Mouse (Mus musculus) heart, postnatal 0 days (tissue): ENCODE measurements around the gene Aloxe3. TPM values are rescaled to one million over a fixed set of nuclear protein-coding genes. Genes with fewer than 3 reads are reported as not detected.

ENCODE experiments used
- ATAC-seq: fragments of 200-750 bp; cut with Nextera tagmentation; 2 replicates; pipeline ENCODE4 v1.8.0; 2017; ENCODE audit warnings: low read depth, moderate number of reproducible peaks, moderate library complexity; ENCODE audit not compliant: insufficient read depth
- DNase-seq: peaks from one replicate; pipeline ENCODE4 v3.0.0-alpha.2; 2016; ENCODE audit warnings: low spot score
- H3K27ac ChIP-seq: fragments of 300-500 bp; sonication (generic); 2 replicates; pipeline ENCODE4 v1.5.1; 2014; ENCODE audit warnings: low read depth, mild to moderate bottlenecking
- H3K27me3 ChIP-seq: fragments of 300-500 bp; sonication (generic); 2 replicates; pipeline ENCODE4 v1.6.1; 2014; ENCODE audit warnings: low read length, mixed read lengths; ENCODE audit not compliant: control insufficient read depth, insufficient read depth
- H3K36me3 ChIP-seq: fragments of 300-500 bp; sonication (generic); replicated peaks from 2 replicates; pipeline ENCODE4 v1.6.1; 2014; ENCODE audit warnings: low read length, mixed read lengths; ENCODE audit not compliant: control insufficient read depth, insufficient read depth
- H3K4me1 ChIP-seq: fragments of 300-500 bp; sonication (generic); 2 replicates; pipeline ENCODE4 v1.6.1; 2014; ENCODE audit warnings: antibody characterized with exemption; ENCODE audit not compliant: control insufficient read depth, insufficient read depth
- H3K4me2 ChIP-seq: fragments of 300-500 bp; sonication (generic); 2 replicates; pipeline ENCODE4 v1.6.1; 2014; ENCODE audit warnings: low read depth, mild to moderate bottlenecking, low read length, moderate library complexity
- H3K4me3 ChIP-seq: fragments of 300-500 bp; sonication (generic); 2 replicates; pipeline ENCODE4 v1.5.1; 2014; ENCODE audit warnings: low read depth, low read length
- H3K9ac ChIP-seq: fragments of 300-500 bp; sonication (generic); replicated peaks from 2 replicates; pipeline ENCODE4 v1.6.1; 2014; ENCODE audit warnings: low read depth, low read length, mixed read lengths
- H3K9me3 ChIP-seq: fragments of 300-500 bp; sonication (generic); replicated peaks from 2 replicates; pipeline ENCODE4 v1.6.1; 2016; ENCODE audit warnings: low read length; ENCODE audit not compliant: control insufficient read depth
- CTCF ChIP-seq: IDR thresholded peaks from 2 replicates; pipeline ENCODE4 v1.5.1; 2016; ENCODE audit warnings: antibody characterized with exemption, control low read depth, low read depth
- EP300 ChIP-seq: IDR thresholded peaks from 2 replicates; pipeline ENCODE4 v1.6.1; 2016; ENCODE audit warnings: antibody characterized with exemption, low read depth
- WGBS: fragments of 180-500 bp; shearing (Covaris S2); extraction: QIAGEN DNeasy Blood & Tissue Kit; methylation state at CpG from one replicate; pipeline ENCODE4 v1.1.7; 2014; 5-methylcytosine and 5-hydroxymethylcytosine counted together
- polyA plus RNA-seq: library from polyadenylated mRNA; unstranded; fragments of >200 nt; fragmentation: Nextera tagmentation; extraction: Ambion mirVana; gene quantifications from 2 replicates; pipeline ENCODE4 v1.2.1, GENCODE M21; 2015
- total RNA-seq: library from RNA; depleted of rRNA; stranded (reverse); fragments of >200 nt; gene quantifications from 2 replicates; pipeline ENCODE4 v1.2.3, GENCODE M21; 2014; ENCODE audit warnings: low replicate concordance; rRNA removed

The Aloxe3 gene
- total and polyA plus RNA-seq, 2 experiments from 2014 or later, result not detected

- H3K4me3 ChIP-seq, result peak within 1 kb of the TSS; percentile 26
- TF ChIP-seq CTCF (no peak), EP300 (no peak)
- 0 out of 2 replicates have a peak within 1 kb of the TSS, but pooled peaks have one; percentile 23 for H3K9ac ChIP-seq
- no peak within 1 kb of the TSS for H3K27ac ChIP-seq
- no peaks in the 10 kb centered on the region for H3K36me3 ChIP-seq
- no peaks in the 10 kb centered on the region for H3K9me3 ChIP-seq
- H3K4me2 ChIP-seq, result peak within 1 kb of the TSS; percentile 49
- peaks cover 17% of the 10 kb centered on the region for H3K27me3 ChIP-seq
- ATAC-seq (no peak), DNase-seq (no peak)
- WGBS, result 31% methylated on average over 6 of the region's 6 CpGs
- peaks cover 8% of the 10 kb centered on the region for H3K4me1 ChIP-seq
Observed at GRCm38 (mm10) chr11:69197743-69198142, 72.0 kb downstream of the Aloxe3 start, which contains the start of gene Alox8. Gene Alox8 (minus strand): TSS chr11:69197843.

Other genes starting within 250 kb of the Aloxe3 start
- gene Rnf222, start 237.3 kb upstream of the Aloxe3 start, total RNA-seq, result not detected in 2 replicates
- 0.14 and 0.15 TPM in 2 replicates for gene Rnf222, start 237.3 kb upstream of the Aloxe3 start, polyA plus RNA-seq
- 1,343 and 1,533 TPM in 2 replicates for gene Rpl26, start 224.3 kb upstream of the Aloxe3 start, total RNA-seq
- gene Rpl26, start 224.3 kb upstream of the Aloxe3 start, polyA plus RNA-seq, result 529 and 545 TPM in 2 replicates
- gene Odf4, start 198.8 kb upstream of the Aloxe3 start, total RNA-seq, result not detected in 2 replicates
- gene Odf4, start 198.8 kb upstream of the Aloxe3 start, polyA plus RNA-seq, result not detected in 2 replicates
- 12.6 and 19.8 TPM in 2 replicates for gene Arhgef15, start 168.4 kb upstream of the Aloxe3 start, total RNA-seq
- gene Arhgef15, start 168.4 kb upstream of the Aloxe3 start, polyA plus RNA-seq, result 10.0 and 11.6 TPM in 2 replicates
- 0.70 and 3.6 TPM in 2 replicates for gene Slc25a35, start 157.8 kb upstream of the Aloxe3 start, total RNA-seq
- 1.9 and 2.0 TPM in 2 replicates for gene Slc25a35, start 157.8 kb upstream of the Aloxe3 start, polyA plus RNA-seq
- 101 and 103 TPM in 2 replicates for gene Rangrf, start 150.7 kb upstream of the Aloxe3 start, total RNA-seq
- gene Rangrf, start 150.7 kb upstream of the Aloxe3 start, polyA plus RNA-seq, result 78.0 and 85.1 TPM in 2 replicates
- 10.1 and 12.3 TPM in 2 replicates for gene Pfas, start 117.4 kb upstream of the Aloxe3 start, total RNA-seq
- 8.3 and 8.7 TPM in 2 replicates for gene Pfas, start 117.4 kb upstream of the Aloxe3 start, polyA plus RNA-seq
- gene Ctc1, start 110.0 kb upstream of the Aloxe3 start, total RNA-seq, result 40.0 and 46.0 TPM in 2 replicates
- 18.6 TPM in 2 replicates for gene Ctc1, start 110.0 kb upstream of the Aloxe3 start, polyA plus RNA-seq
- gene Aurkb, start 80.2 kb upstream of the Aloxe3 start, total RNA-seq, result 21.4 and 54.6 TPM in 2 replicates
- gene Aurkb, start 80.2 kb upstream of the Aloxe3 start, polyA plus RNA-seq, result 19.5 and 19.9 TPM in 2 replicates
- 21.3 and 24.1 TPM in 2 replicates for gene Borcs6, start 66.2 kb upstream of the Aloxe3 start, total RNA-seq
- 12.1 and 13.0 TPM in 2 replicates for gene Borcs6, start 66.2 kb upstream of the Aloxe3 start, polyA plus RNA-seq
- 10.9 and 25.5 TPM in 2 replicates for gene Tmem107, start 55.1 kb upstream of the Aloxe3 start, total RNA-seq
- 18.3 and 24.3 TPM in 2 replicates for gene Tmem107, start 55.1 kb upstream of the Aloxe3 start, polyA plus RNA-seq
- gene Vamp2, start 37.4 kb upstream of the Aloxe3 start, total RNA-seq, result 25.2 and 27.9 TPM in 2 replicates
- 59.2 and 62.1 TPM in 2 replicates for gene Vamp2, start 37.4 kb upstream of the Aloxe3 start, polyA plus RNA-seq
- gene Per1, start 30.7 kb upstream of the Aloxe3 start, total RNA-seq, result 76.8 and 93.5 TPM in 2 replicates
- gene Per1, start 30.7 kb upstream of the Aloxe3 start, polyA plus RNA-seq, result 8.1 and 9.7 TPM in 2 replicates
- not detected in 2 replicates for gene Hes7, start 5.5 kb upstream of the Aloxe3 start, total RNA-seq
- 0.26 and 0.29 TPM in 2 replicates for gene Hes7, start 5.5 kb upstream of the Aloxe3 start, polyA plus RNA-seq
- 0.66 TPM in 1 of 2 replicates, not detected in the other for gene 9130213A22Rik, start 3.3 kb upstream of the Aloxe3 start, total RNA-seq
- gene 9130213A22Rik, start 3.3 kb upstream of the Aloxe3 start, polyA plus RNA-seq, result 0.30 and 0.49 TPM in 2 replicates
- not detected in 2 replicates for gene Alox12b, start 31.1 kb downstream of the Aloxe3 start, total RNA-seq
- not detected in 2 replicates for gene Alox12b, start 31.1 kb downstream of the Aloxe3 start, polyA plus RNA-seq
- 3.0 and 3.7 TPM in 2 replicates for gene Alox8, start 71.9 kb downstream of the Aloxe3 start, total RNA-seq
- 0.86 and 2.5 TPM in 2 replicates for gene Alox8, start 71.9 kb downstream of the Aloxe3 start, polyA plus RNA-seq
- gene Gucy2e, start 111.1 kb downstream of the Aloxe3 start, total RNA-seq, result 0.27 TPM in 1 of 2 replicates, not detected in the other
- gene Gucy2e, start 111.1 kb downstream of the Aloxe3 start, polyA plus RNA-seq, result 0.07 and 0.15 TPM in 2 replicates
- 7.5 and 15.5 TPM in 2 replicates for gene Cntrob, start 197.9 kb downstream of the Aloxe3 start, total RNA-seq
- gene Cntrob, start 197.9 kb downstream of the Aloxe3 start, polyA plus RNA-seq, result 6.9 and 8.4 TPM in 2 replicates
- gene Trappc1, start 198.1 kb downstream of the Aloxe3 start, total RNA-seq, result 240 and 263 TPM in 2 replicates
- 180 and 186 TPM in 2 replicates for gene Trappc1, start 198.1 kb downstream of the Aloxe3 start, polyA plus RNA-seq
- gene Kcnab3, start 200.4 kb downstream of the Aloxe3 start, total RNA-seq, result 1.1 and 2.8 TPM in 2 replicates
- gene Kcnab3, start 200.4 kb downstream of the Aloxe3 start, polyA plus RNA-seq, result 1.1 and 1.4 TPM in 2 replicates
- gene Rnf227, start 214.6 kb downstream of the Aloxe3 start, total RNA-seq, result 1.5 and 10.2 TPM in 2 replicates
- 3.4 and 4.3 TPM in 2 replicates for gene Rnf227, start 214.6 kb downstream of the Aloxe3 start, polyA plus RNA-seq
- gene Chd3, start 243.5 kb downstream of the Aloxe3 start, total RNA-seq, result 23.6 and 23.8 TPM in 2 replicates
- 10.3 and 12.4 TPM in 2 replicates for gene Chd3, start 243.5 kb downstream of the Aloxe3 start, polyA plus RNA-seq